Mouse (Mus musculus) hindbrain, postnatal 0 days (tissue): ENCODE data around the gene Noct. TPM values are rescaled to one million over a fixed set of nuclear protein-coding genes. Genes with fewer than 3 reads are reported as not detected.

Experiments
- ATAC-seq: fragments of 200-750 bp; cut with Nextera tagmentation; 2 replicates; pipeline ENCODE4 v1.8.0; 2017; ENCODE audit warnings: mild to moderate bottlenecking, moderate TSS enrichment, moderate library complexity
- DNase-seq: peaks from one replicate; pipeline ENCODE4 v3.0.0-alpha.2; 2015; ENCODE audit warnings: low spot score
- H3K27ac ChIP-seq: fragments of 300-500 bp; sonication (generic); 2 replicates; pipeline ENCODE4 v1.5.1; 2014; ENCODE audit warnings: mild to moderate bottlenecking
- H3K27me3 ChIP-seq: fragments of 300-500 bp; sonication (generic); 2 replicates; pipeline ENCODE4 v1.6.1; 2014; ENCODE audit warnings: low read length, mixed read lengths; ENCODE audit not compliant: insufficient read depth
- H3K36me3 ChIP-seq: fragments of 300-500 bp; sonication (generic); 2 replicates; pipeline ENCODE4 v1.6.1; 2014; ENCODE audit warnings: low read length, mixed read lengths; ENCODE audit not compliant: insufficient read depth
- H3K4me1 ChIP-seq: fragments of 300-500 bp; sonication (generic); 2 replicates; pipeline ENCODE4 v1.6.1; 2014; ENCODE audit warnings: antibody characterized with exemption, low read length, mixed read lengths; ENCODE audit not compliant: insufficient read depth
- H3K4me2 ChIP-seq: fragments of 300-500 bp; sonication (generic); 2 replicates; pipeline ENCODE4 v1.6.1; 2014; ENCODE audit warnings: low read depth, mild to moderate bottlenecking, low read length, moderate library complexity, mixed read lengths
- H3K4me3 ChIP-seq: fragments of 300-500 bp; sonication (generic); 2 replicates; pipeline ENCODE4 v1.5.1; 2014; ENCODE audit warnings: low read length
- H3K9ac ChIP-seq: fragments of 300-500 bp; sonication (generic); replicated peaks from 2 replicates; pipeline ENCODE4 v1.6.1; 2014; ENCODE audit warnings: mild to moderate bottlenecking, low read length, moderate library complexity, mixed read lengths
- H3K9me3 ChIP-seq: fragments of 300-500 bp; sonication (generic); 2 replicates; pipeline ENCODE4 v1.6.1; 2016; ENCODE audit warnings: low read length, mixed read lengths
- CTCF ChIP-seq: IDR thresholded peaks from 2 replicates; pipeline ENCODE4 v1.5.1; 2016; ENCODE audit warnings: antibody characterized with exemption, control low read depth, low read depth
- WGBS: fragments of 180-500 bp; shearing (Covaris S2); extraction: QIAGEN DNeasy Blood & Tissue Kit; methylation state at CpG from one replicate; pipeline ENCODE4 v1.1.7; 2014; 5-methylcytosine and 5-hydroxymethylcytosine counted together
- polyA plus RNA-seq: library from polyadenylated mRNA; unstranded; fragments of >200 nt; fragmentation: Nextera tagmentation; extraction: Ambion mirVana; gene quantifications from 2 replicates; pipeline ENCODE4 v1.2.1, GENCODE M21; 2015
- total RNA-seq: library from RNA; depleted of rRNA; stranded (reverse); fragments of >200 nt; gene quantifications from 2 replicates; pipeline ENCODE4 v1.2.3, GENCODE M21; 2014

Gene Noct
- total and polyA plus RNA-seq, 2 experiments from 2014 or later = 31.6 to 40.8 TPM

DNA sequence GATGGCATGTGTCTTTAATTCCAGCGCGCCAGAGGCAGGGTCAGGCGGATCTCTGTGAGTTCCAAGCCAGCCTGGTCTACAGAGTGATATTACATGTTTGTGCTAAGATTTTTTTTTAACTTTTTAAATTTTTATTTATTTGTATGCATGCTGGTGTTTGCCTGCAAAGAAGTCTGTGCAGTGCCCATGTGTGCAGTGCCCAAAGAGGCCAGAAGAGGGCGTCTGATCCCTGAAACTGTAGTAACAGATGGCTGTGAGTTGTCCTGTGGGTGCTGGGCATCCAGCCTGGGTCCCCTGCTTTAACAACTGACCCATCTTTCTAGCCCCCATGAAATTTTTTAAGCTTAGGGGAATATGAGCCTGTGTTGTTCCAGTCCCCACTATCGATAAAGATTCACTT, 19.8 kb upstream of the Noct start:
- Histone ChIP-seq H3K27ac (no peak overlapping the region), H3K4me1 (no peaks in the 10 kb centered on the region), H3K9me3 (no peaks in the 10 kb centered on the region), H3K4me3 (no peak overlapping the region), H3K36me3 (no peaks in the 10 kb centered on the region), H3K9ac (no peak overlapping the region), H3K27me3 (no peaks in the 10 kb centered on the region), H3K4me2 (no peak overlapping the region)
- 90% methylated on average over 5 of the region's 5 CpGs for WGBS
- no peak for ATAC-seq
- DNase-seq = no peak
- no peak for TF ChIP-seq CTCF

DNA sequence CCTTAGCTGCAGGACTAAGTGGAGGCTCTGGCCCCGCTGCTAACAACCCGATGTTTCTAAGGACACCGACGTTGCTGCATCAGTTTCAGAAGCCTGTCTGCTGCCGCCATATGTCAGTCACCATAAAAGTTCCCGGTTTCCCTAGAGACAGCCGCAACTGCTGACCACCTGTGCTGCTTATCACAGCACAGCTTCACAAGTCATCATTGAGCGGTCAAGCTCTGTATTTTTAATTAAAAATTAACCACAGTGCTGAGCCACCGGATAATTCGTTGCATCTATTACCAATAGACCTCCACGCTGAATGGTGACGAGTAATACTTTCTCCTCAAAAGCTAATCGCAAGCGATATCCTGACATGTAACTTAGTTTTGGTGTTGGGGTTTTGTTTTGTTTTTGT, 19.4 kb upstream of the Noct start:
- WGBS = 82% methylated on average over 14 of the region's 14 CpGs
- no peak for ATAC-seq
- H3K4me2 ChIP-seq = no peak overlapping the region

DNA sequence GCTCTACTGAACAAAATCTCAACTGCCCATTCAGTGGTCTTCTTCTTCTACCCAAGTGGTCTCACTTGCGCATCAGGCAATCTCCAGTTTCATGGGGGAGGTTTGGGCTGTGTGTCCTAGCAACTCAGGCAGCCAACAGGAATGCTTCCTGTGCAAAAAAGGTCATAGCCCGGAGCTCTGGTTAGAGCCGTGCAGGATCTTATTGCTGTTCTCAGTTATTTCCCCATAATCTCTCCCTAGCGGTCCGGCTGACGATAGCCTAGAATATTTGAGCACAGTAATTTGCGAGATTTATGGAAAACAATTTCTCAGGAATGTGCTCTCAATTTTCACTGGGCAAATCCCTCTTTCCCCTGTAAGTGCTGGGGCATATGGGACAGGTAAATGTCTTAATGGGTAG, 17.7 kb upstream of the Noct start:
- no peak overlapping the region for H3K4me2 ChIP-seq
- no peak overlapping the region for H3K4me3 ChIP-seq
- WGBS = 65% methylated on average over 7 of the region's 7 CpGs
- ATAC-seq (0 out of 2 replicates have a peak, but pooled peaks have one; percentile 11), DNase-seq (no peak)
- H3K27me3 ChIP-seq = no peaks in the 10 kb centered on the region
- H3K9me3 ChIP-seq = no peaks in the 10 kb centered on the region
- H3K27ac ChIP-seq = no peak overlapping the region
- TF ChIP-seq CTCF = no peak
- no peak overlapping the region for H3K9ac ChIP-seq
- H3K4me1 ChIP-seq = no peaks in the 10 kb centered on the region
- no peaks in the 10 kb centered on the region for H3K36me3 ChIP-seq

More for the DNA sequence above, 19.4 kb upstream of the Noct start:
- Histone ChIP-seq H3K9me3 (no peaks in the 10 kb centered on the region), H3K27ac (no peak overlapping the region), H3K4me1 (no peaks in the 10 kb centered on the region), H3K9ac (no peak overlapping the region), H3K36me3 (no peaks in the 10 kb centered on the region), H3K27me3 (no peaks in the 10 kb centered on the region), H3K4me3 (no peak overlapping the region)
- no peak for TF ChIP-seq CTCF
- no peak for DNase-seq

- DNase-seq = no peak
- H3K4me2 ChIP-seq = no peak overlapping the region
- no peak overlapping the region for H3K27ac ChIP-seq
- H3K27me3 ChIP-seq = no peaks in the 10 kb centered on the region
- no peaks in the 10 kb centered on the region for H3K4me1 ChIP-seq
- WGBS = 49% methylated on average over 5 of the region's 5 CpGs
- H3K9me3 ChIP-seq = no peaks in the 10 kb centered on the region
- no peak overlapping the region for H3K4me3 ChIP-seq
- ATAC-seq = no peak
- no peak overlapping the region for H3K9ac ChIP-seq
- no peaks in the 10 kb centered on the region for H3K36me3 ChIP-seq
- TF ChIP-seq CTCF = no peak
Observed at GRCm38 (mm10) chr3:51208633-51209032, 15.6 kb upstream of the Noct start.

DNA sequence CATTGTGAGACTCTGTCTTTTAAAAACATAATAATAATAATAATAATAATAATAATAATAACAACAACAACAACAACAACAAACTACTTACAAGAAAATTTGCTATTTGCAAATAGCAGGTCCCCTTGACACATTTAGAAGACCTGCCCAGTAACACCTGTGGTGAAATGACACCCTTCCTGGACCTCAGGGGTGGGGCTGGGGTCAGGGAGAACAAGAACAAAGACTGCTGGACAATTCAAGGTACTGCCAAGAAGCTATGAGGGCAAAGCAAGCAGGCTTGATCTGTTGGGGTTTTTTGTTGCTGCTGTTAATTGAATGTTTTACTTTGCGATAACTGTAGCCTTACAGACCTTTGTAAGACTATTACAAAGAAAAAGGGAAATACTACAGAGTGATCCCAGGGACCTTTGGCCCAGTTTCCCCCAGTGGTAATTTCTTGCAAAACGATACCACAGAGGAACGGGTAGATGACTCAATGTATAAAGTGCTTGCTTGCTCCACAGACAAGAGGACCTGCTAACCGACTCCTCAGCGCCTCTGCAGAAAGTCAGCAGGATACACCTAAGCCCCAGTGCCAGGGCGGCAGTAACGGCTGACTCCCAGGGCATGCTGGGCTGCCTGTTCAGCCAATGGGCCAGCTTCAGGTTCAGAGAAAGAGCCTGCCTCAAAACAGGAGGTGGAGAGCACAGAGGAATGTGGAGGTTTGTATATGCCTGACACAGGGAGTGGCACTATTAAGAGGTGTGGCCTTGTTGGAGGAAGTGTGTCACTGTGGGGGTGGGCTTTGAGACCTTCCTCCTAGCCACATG, 14.5 kb upstream of the Noct start:
- no peak for TF ChIP-seq CTCF
- H3K27ac ChIP-seq = no peak overlapping the region
- H3K27me3 ChIP-seq = no peaks in the 10 kb centered on the region
- H3K4me1 ChIP-seq = no peaks in the 10 kb centered on the region
- H3K4me3 ChIP-seq = no peak overlapping the region
- no peak overlapping the region for H3K4me2 ChIP-seq
- no peaks in the 10 kb centered on the region for H3K9me3 ChIP-seq
- WGBS = 88% methylated on average over 7 of the region's 7 CpGs
- DNase-seq (no peak), ATAC-seq (no peak)
- no peak overlapping the region for H3K9ac ChIP-seq
- no peaks in the 10 kb centered on the region for H3K36me3 ChIP-seq

GRCm38 (mm10) chr3:51210485-51210884, 13.8 kb upstream of the Noct start:
- Histone ChIP-seq H3K27me3 (no peaks in the 10 kb centered on the region), H3K27ac (no peak overlapping the region), H3K36me3 (no peaks in the 10 kb centered on the region), H3K9ac (no peak overlapping the region), H3K4me1 (no peaks in the 10 kb centered on the region), H3K4me3 (no peak overlapping the region), H3K9me3 (no peaks in the 10 kb centered on the region), H3K4me2 (no peak overlapping the region)
- ATAC-seq (no peak), DNase-seq (no peak)
- no peak for TF ChIP-seq CTCF
- WGBS = 81% methylated on average over 3 of the region's 3 CpGs

- H3K4me3 ChIP-seq = no peak overlapping the region
- H3K4me2 ChIP-seq = no peak overlapping the region
- no peaks in the 10 kb centered on the region for H3K27me3 ChIP-seq
- DNase-seq = no peak
- TF ChIP-seq CTCF = no peak
- no peaks in the 10 kb centered on the region for H3K36me3 ChIP-seq
- H3K27ac ChIP-seq = no peak overlapping the region
- H3K9me3 ChIP-seq = no peaks in the 10 kb centered on the region
- H3K9ac ChIP-seq = no peak overlapping the region
- WGBS = 94% methylated on average over 3 of the region's 3 CpGs
- ATAC-seq = no peak
- H3K4me1 ChIP-seq = no peaks in the 10 kb centered on the region
Observed at GRCm38 (mm10) chr3:51213111-51213510, 11.1 kb upstream of the Noct start.
